Mouse (Mus musculus): ENCODE measurements around the gene Cxcl14. TPM values are rescaled to one million over a fixed set of nuclear protein-coding genes. Genes with fewer than 3 reads are reported as not detected.

Cxcl14 gene
- polyA plus RNA-seq (2012; rRNA removed): 224 and 380 TPM in 2 replicates

GRCm38 (mm10) chr13:56295943-56296658 is at the start of gene Cxcl14:
TSS of gene Cxcl14 (minus strand) at chr13:56296551.

GRCm38 (mm10) chr13:56251924-56252619 is 44.3 kb downstream of the Cxcl14 start, which contains the start of gene Neurog1:
TSS of gene Neurog1 (minus strand) at chr13:56252163.

Other genes with a start within 250 kb of the Cxcl14 start
- 178 and 181 TPM in 2 replicates for gene H2afy, start 160.2 kb downstream of the Cxcl14 start, polyA plus RNA-seq (2012; rRNA removed)
- 3.2 and 3.7 TPM in 2 replicates for gene Tifab, start 117.7 kb downstream of the Cxcl14 start, polyA plus RNA-seq (2012; rRNA removed)
- not detected in 2 replicates for gene Neurog1, start 44.4 kb downstream of the Cxcl14 start, polyA plus RNA-seq (2012; rRNA removed)
- not detected in 2 replicates for gene Gm3045, start 130.0 kb upstream of the Cxcl14 start, polyA plus RNA-seq (2012; rRNA removed)
- 22.8 and 36.1 TPM in 2 replicates for gene Slc25a48, start 141.8 kb upstream of the Cxcl14 start, polyA plus RNA-seq (2012; rRNA removed)
- gene Il9, start 185.7 kb upstream of the Cxcl14 start, polyA plus RNA-seq (2012; rRNA removed): not detected in 2 replicates
- 0.93 and 2.4 TPM in 2 replicates for gene Fbxl21, start 225.9 kb upstream of the Cxcl14 start, polyA plus RNA-seq (2012; rRNA removed)

Data from ovary, adult 2 months (tissue).